Mouse (Mus musculus) urinary bladder, postnatal 25 days (tissue): ENCODE measurements around the gene Ap4s1.

Experiments used
- DNase-seq: peaks from one replicate; pipeline ENCODE4 v3.0.0; 2022; ENCODE audit warnings: low spot score

The Ap4s1 gene

GRCm38 (mm10) chr12:51784842-51785241 is 94.0 kb downstream of the Ap4s1 start:
- no peak for DNase-seq
